ENCODE assay signal across 16 mouse cellular contexts in genomic region chr17:84370385-84370784, GRCm38 (mm10).
DNase-seq lines count a peak whose midpoint lies in the region; ATAC-seq lines count a peak whose summit lies in the region.
"Had no signal": no experiment of that assay in that cellular context is flagged by ENCODE, and none has a peak within 500 bp of the region (broad histone marks: within the 10 kb centered on the region; RNA-seq: fewer than 3 reads in every experiment).

No protein-coding gene starts in this region.

- H3K9me3 ChIP-seq in heart, embryonic 12.5 days (replicated peaks): no peaks in the 10 kb centered on the region
- no peaks in the 10 kb centered on the region for H3K9me3 ChIP-seq in kidney, embryonic 16.5 days (ENCODE audit: low read length)
- H3K9me3 ChIP-seq in kidney, embryonic 14.5 days (ENCODE audit: control insufficient read depth, low read length): no peaks in the 10 kb centered on the region
- no peaks in the 10 kb centered on the region for H3K9me3 ChIP-seq in embryonic facial prominence, embryonic 15.5 days (replicated peaks)
- H3K9me3 ChIP-seq in stomach, embryonic 15.5 days: no peaks in the 10 kb centered on the region
- H3K9me3 ChIP-seq: hindbrain, embryonic 15.5 days; lung, embryonic 15.5 days; neural tube, embryonic 15.5 days had no signal

- ATAC-seq in heart, embryonic 12.5 days (ENCODE audit: insufficient number of reproducible peaks, low FRiP score): peak; percentile 33; the same call in 1 of the 2 replicates
- no peak for ATAC-seq in kidney, embryonic 16.5 days (ENCODE audit: low FRiP score, low TSS enrichment)
- no peak for ATAC-seq in kidney, embryonic 14.5 days (ENCODE audit: low FRiP score, low TSS enrichment)
- no peak for ATAC-seq in embryonic facial prominence, embryonic 15.5 days (ENCODE audit: insufficient number of reproducible peaks, low FRiP score, low TSS enrichment, low read depth)
- ATAC-seq in stomach, embryonic 15.5 days (ENCODE audit: insufficient read depth, low FRiP score, low read depth): peak; percentile 23; the same call in 1 of the 2 replicates

- H3K4me3 ChIP-seq in heart, embryonic 12.5 days: no peak overlapping the region
- no peak overlapping the region for H3K4me3 ChIP-seq in kidney, embryonic 16.5 days (ENCODE audit: low read length)
- H3K4me3 ChIP-seq in kidney, embryonic 14.5 days (ENCODE audit: low read length): no peak overlapping the region
- no peak overlapping the region for H3K4me3 ChIP-seq in embryonic facial prominence, embryonic 15.5 days (replicated peaks)
- H3K4me3 ChIP-seq in stomach, embryonic 15.5 days (replicated peaks): no peak overlapping the region
- H3K4me3 ChIP-seq: hindbrain, embryonic 15.5 days; lung, embryonic 15.5 days; neural tube, embryonic 15.5 days had no signal

- H3K27me3 ChIP-seq in heart, embryonic 12.5 days (replicated peaks): no peaks in the 10 kb centered on the region
- H3K27me3 ChIP-seq in kidney, embryonic 16.5 days (ENCODE audit: insufficient read depth, low read length): no peaks in the 10 kb centered on the region
- H3K27me3 ChIP-seq in kidney, embryonic 14.5 days (ENCODE audit: control insufficient read depth, insufficient read depth, low read length): no peaks in the 10 kb centered on the region
- no peaks in the 10 kb centered on the region for H3K27me3 ChIP-seq in embryonic facial prominence, embryonic 15.5 days
- H3K27me3 ChIP-seq in stomach, embryonic 15.5 days (replicated peaks): no peaks in the 10 kb centered on the region
- H3K27me3 ChIP-seq: hindbrain, embryonic 15.5 days; lung, embryonic 15.5 days; neural tube, embryonic 15.5 days had no signal

- H3K27ac ChIP-seq in heart, embryonic 12.5 days (ENCODE audit: poor library complexity, severe bottlenecking): peak overlapping the region; percentile 68
- H3K27ac ChIP-seq in kidney, embryonic 16.5 days (ENCODE audit: low read length): 0 out of 2 replicates have a peak overlapping the region, but pooled peaks have one; percentile 3
- H3K27ac ChIP-seq in kidney, embryonic 14.5 days (ENCODE audit: low read depth, low read length): no peak overlapping the region
- H3K27ac ChIP-seq in embryonic facial prominence, embryonic 15.5 days (replicated peaks): peak overlapping the region; percentile 71
- peak overlapping the region; percentile 12; the same call in 1 of the 2 replicates for H3K27ac ChIP-seq in stomach, embryonic 15.5 days
- H3K27ac ChIP-seq: hindbrain, embryonic 15.5 days; lung, embryonic 15.5 days; neural tube, embryonic 15.5 days had no signal

- no peak overlapping the region for H3K4me2 ChIP-seq in heart, embryonic 12.5 days
- no peak overlapping the region for H3K4me2 ChIP-seq in kidney, embryonic 16.5 days (replicated peaks; ENCODE audit: low read depth, low read length)
- no peak overlapping the region for H3K4me2 ChIP-seq in kidney, embryonic 14.5 days (replicated peaks; ENCODE audit: low read depth, low read length)
- H3K4me2 ChIP-seq in embryonic facial prominence, embryonic 15.5 days (replicated peaks): no peak overlapping the region
- no peak overlapping the region for H3K4me2 ChIP-seq in stomach, embryonic 15.5 days
- H3K4me2 ChIP-seq: hindbrain, embryonic 15.5 days; lung, embryonic 15.5 days; neural tube, embryonic 15.5 days had no signal

- H3K4me1 ChIP-seq in heart, embryonic 12.5 days (replicated peaks): peaks cover 42% of the 10 kb centered on the region
- H3K4me1 ChIP-seq in kidney, embryonic 16.5 days (ENCODE audit: insufficient read depth, low read length): peaks cover 40% of the 10 kb centered on the region
- peaks cover 44% of the 10 kb centered on the region for H3K4me1 ChIP-seq in kidney, embryonic 14.5 days (ENCODE audit: control insufficient read depth, insufficient read depth, low read length)
- H3K4me1 ChIP-seq in embryonic facial prominence, embryonic 15.5 days: peaks cover 52% of the 10 kb centered on the region
- H3K4me1 ChIP-seq in stomach, embryonic 15.5 days: peaks cover 26% of the 10 kb centered on the region

- no peak overlapping the region for H3K9ac ChIP-seq in heart, embryonic 12.5 days
- no peak overlapping the region for H3K9ac ChIP-seq in kidney, embryonic 16.5 days (replicated peaks; ENCODE audit: low read length)
- H3K9ac ChIP-seq in kidney, embryonic 14.5 days (ENCODE audit: low read depth, low read length): no peak overlapping the region
- H3K9ac ChIP-seq in embryonic facial prominence, embryonic 15.5 days: no peak overlapping the region
- no peak overlapping the region for H3K9ac ChIP-seq in stomach, embryonic 15.5 days
- H3K9ac ChIP-seq: hindbrain, embryonic 15.5 days; lung, embryonic 15.5 days; neural tube, embryonic 15.5 days had no signal

- WGBS in heart, embryonic 12.5 days: 60% methylated on average over 5 of the region's 5 CpGs
- 77% methylated on average over 5 of the region's 5 CpGs for WGBS in kidney, embryonic 16.5 days
- WGBS in kidney, embryonic 14.5 days: 63% methylated on average over 5 of the region's 5 CpGs
- WGBS in embryonic facial prominence, embryonic 15.5 days: 54% methylated on average over 5 of the region's 5 CpGs
- WGBS in stomach, embryonic 15.5 days: 61% methylated on average over 5 of the region's 5 CpGs

- DNase-seq in heart, adult 9 months (ENCODE audit: low spot score in 2 of 2): no peak
- no peak for DNase-seq in spleen, adult 18-20 months
- DNase-seq: adrenal gland, postnatal 14 days; cerebellum, postnatal 25 days; gastrocnemius, postnatal 36 days; kidney, postnatal 14 days; liver; thymus, adult 18-20 months had no signal

- peaks cover 2% of the 10 kb centered on the region for H3K36me3 ChIP-seq in heart, embryonic 12.5 days
- peaks cover 1% of the 10 kb centered on the region; the same call in 1 of the 2 replicates for H3K36me3 ChIP-seq in kidney, embryonic 16.5 days (ENCODE audit: insufficient read depth, low read length)
- H3K36me3 ChIP-seq in kidney, embryonic 14.5 days (ENCODE audit: control insufficient read depth, insufficient read depth, low read length): peaks cover 7% of the 10 kb centered on the region
- H3K36me3 ChIP-seq in embryonic facial prominence, embryonic 15.5 days: no peaks in the 10 kb centered on the region
- H3K36me3 ChIP-seq in stomach, embryonic 15.5 days: no peaks in the 10 kb centered on the region
- H3K36me3 ChIP-seq: hindbrain, embryonic 15.5 days; lung, embryonic 15.5 days; neural tube, embryonic 15.5 days had no signal

Comparison
In these comparisons a context has a peak if more than half of its experiments do, and no peak if none do; other contexts are left out.
1. ATAC-seq: peak in heart, embryonic 12.5 days (single experiment) and stomach, embryonic 15.5 days (single experiment); none in kidney, embryonic 16.5 days (single experiment), kidney, embryonic 14.5 days (single experiment) and embryonic facial prominence, embryonic 15.5 days (single experiment).